28 mouse cellular contexts compared by ENCODE assay signal in the genomic region with DNA sequence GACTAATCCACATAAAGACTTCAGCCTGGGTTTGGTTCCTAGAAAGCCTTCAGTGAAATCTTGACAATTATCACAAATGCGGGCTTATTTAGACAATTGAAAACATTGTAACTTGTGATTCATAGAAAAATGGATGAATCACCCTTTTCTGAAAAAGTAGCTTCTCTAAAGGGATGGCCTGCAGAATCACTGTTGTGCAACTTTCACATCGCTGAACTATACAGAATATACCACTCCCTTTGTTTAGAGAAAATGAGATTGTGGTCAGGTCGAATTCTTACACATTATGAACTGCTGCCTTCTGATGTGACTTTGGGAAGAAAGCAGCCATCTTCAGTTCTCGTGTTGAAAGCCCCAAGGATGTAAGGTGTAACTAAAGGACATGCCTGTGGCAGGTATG.
DNase-seq lines count a peak whose midpoint lies in the region; ATAC-seq and TF ChIP-seq lines count a peak whose summit lies in the region.
"Had no signal": no experiment of that assay in that cellular context is flagged by ENCODE, and none has a peak within 500 bp of the region (broad histone marks: within the 10 kb centered on the region; RNA-seq: fewer than 3 reads in every experiment).

No protein-coding gene starts in this region.

- no peak for TF ChIP-seq POLR2A in MEL (IDR thresholded peaks at IDR 0.05; ENCODE audit: control insufficient read depth in 1 of 2, insufficient read depth in 1 of 2, low read depth in 1 of 2, low read length in 2 of 2, poor library complexity in 1 of 2)
- TF ChIP-seq POLR2A in embryonic fibroblast, embryonic 13.5 days (IDR thresholded peaks at IDR 0.05; ENCODE audit: low read depth, low read length) = no peak

- no peaks in the 10 kb centered on the region for H3K79me2 ChIP-seq in MEL (ENCODE audit: control insufficient read depth, insufficient read depth, low read length, poor library complexity)

- no peak for TF ChIP-seq CTCF in MEL (IDR thresholded peaks at IDR 0.05 in 2 of 3, conservative IDR thresholded peaks at IDR 0.05 in 1 of 3; ENCODE audit: control insufficient read depth in 1 of 3, insufficient read depth in 1 of 3, low read depth in 2 of 3, low read length in 3 of 3, poor library complexity in 1 of 3, severe bottlenecking in 1 of 3)
- no peak for TF ChIP-seq CTCF in embryonic fibroblast, embryonic 13.5 days (IDR thresholded peaks at IDR 0.05; ENCODE audit: borderline replicate concordance, insufficient read depth, low read length)

- H3K4me2 ChIP-seq in midbrain, embryonic 11.5 days = no peak overlapping the region
- H3K4me2 ChIP-seq: embryonic facial prominence, embryonic 12.5 days; embryonic facial prominence, embryonic 15.5 days; forebrain, embryonic 13.5 days; heart, embryonic 12.5 days; heart, embryonic 15.5 days; hindbrain, embryonic 13.5 days; intestine, embryonic 15.5 days had no signal

- WGBS in midbrain, embryonic 11.5 days = 85% methylated on average over 4 of the region's 4 CpGs
- WGBS in midbrain, embryonic 10.5 days = 79% methylated on average over 4 of the region's 4 CpGs

- peak; percentile 19 for DNase-seq in midbrain, embryonic 11.5 days (ENCODE audit: low spot score, missing footprints)
- no peak for DNase-seq in midbrain, embryonic 10.5 days (ENCODE audit: low spot score)
- no peak for DNase-seq in MEL (ENCODE audit: low read depth, low spot score)
- no peak for DNase-seq in layer of hippocampus, adult 8-10 months (ENCODE audit: low spot score in 2 of 2)
- no peak for DNase-seq in thymus, postnatal 36 days
- DNase-seq: adrenal gland, postnatal 10 days; adrenal gland, postnatal 36 days; cerebellum, adult 18-20 months; cerebellum, adult 9-10 months; cerebellum, postnatal 25 days; gastrocnemius, postnatal 14 days; heart, postnatal 10 days; heart, postnatal 36 days had no signal

- H3K27ac ChIP-seq in midbrain, embryonic 11.5 days (ENCODE audit: low read depth, low read length) = no peak overlapping the region
- no peak overlapping the region for H3K27ac ChIP-seq in midbrain, embryonic 10.5 days (replicated peaks)
- peak overlapping the region; percentile 30; the same call in 1 of the 2 replicates for H3K27ac ChIP-seq in MEL (ENCODE audit: control insufficient read depth, low read depth, low read length)
- H3K27ac ChIP-seq in embryonic fibroblast, embryonic 13.5 days (ENCODE audit: insufficient read depth, low read length) = peak overlapping the region; percentile 50; the same call in 1 of the 2 replicates
- H3K27ac ChIP-seq: embryonic facial prominence, embryonic 12.5 days; embryonic facial prominence, embryonic 15.5 days; forebrain, embryonic 10.5 days; forebrain, embryonic 13.5 days; heart, embryonic 15.5 days; hindbrain, embryonic 10.5 days; intestine, embryonic 15.5 days had no signal

- no peak for TF ChIP-seq RAD21 in MEL (IDR thresholded peaks at IDR 0.05; ENCODE audit: low read depth, low read length)

- no peaks in the 10 kb centered on the region for H3K4me1 ChIP-seq in midbrain, embryonic 11.5 days (ENCODE audit: control insufficient read depth, insufficient read depth, low read length)
- no peaks in the 10 kb centered on the region for H3K4me1 ChIP-seq in midbrain, embryonic 10.5 days
- H3K4me1 ChIP-seq in MEL (ENCODE audit: control insufficient read depth in 1 of 2, insufficient read depth in 2 of 2, low read length in 2 of 2) = peaks cover 8 to 13% of the 10 kb centered on the region in 2 experiments; a peak in 3 of 4 replicates
- H3K4me1 ChIP-seq in embryonic fibroblast, embryonic 13.5 days (ENCODE audit: control insufficient read depth, insufficient read depth, low read length) = peaks cover 5% of the 10 kb centered on the region
- H3K4me1 ChIP-seq: intestine, embryonic 15.5 days had no signal

- H3K27me3 ChIP-seq in midbrain, embryonic 11.5 days (ENCODE audit: control insufficient read depth, insufficient read depth, low read length) = no peaks in the 10 kb centered on the region
- no peaks in the 10 kb centered on the region for H3K27me3 ChIP-seq in midbrain, embryonic 10.5 days (ENCODE audit: low read depth, poor library complexity, severe bottlenecking)
- no peaks in the 10 kb centered on the region for H3K27me3 ChIP-seq in MEL (ENCODE audit: control insufficient read depth in 1 of 2, insufficient read depth in 2 of 2, low read length in 2 of 2)
- H3K27me3 ChIP-seq: CH12.LX; embryonic facial prominence, embryonic 12.5 days; embryonic facial prominence, embryonic 15.5 days; forebrain, embryonic 13.5 days; heart, embryonic 12.5 days; heart, embryonic 15.5 days; hindbrain, embryonic 13.5 days; intestine, embryonic 15.5 days; Patski had no signal

- H3K36me3 ChIP-seq in midbrain, embryonic 11.5 days (ENCODE audit: control insufficient read depth, insufficient read depth, low read length) = no peaks in the 10 kb centered on the region
- H3K36me3 ChIP-seq in midbrain, embryonic 10.5 days = no peaks in the 10 kb centered on the region
- peaks cover 0 to 10% of the 10 kb centered on the region in 2 experiments; a peak in 2 of 4 replicates for H3K36me3 ChIP-seq in MEL (ENCODE audit: control insufficient read depth in 1 of 2, insufficient read depth in 2 of 2, low read length in 2 of 2)
- H3K36me3 ChIP-seq: embryonic facial prominence, embryonic 12.5 days; embryonic facial prominence, embryonic 15.5 days; forebrain, embryonic 10.5 days; heart, embryonic 12.5 days; heart, embryonic 15.5 days; hindbrain, embryonic 10.5 days; hindbrain, embryonic 13.5 days; intestine, embryonic 15.5 days had no signal

- no peaks in the 10 kb centered on the region for H3K9me3 ChIP-seq in midbrain, embryonic 11.5 days (ENCODE audit: control insufficient read depth, low read length)
- no peaks in the 10 kb centered on the region for H3K9me3 ChIP-seq in midbrain, embryonic 10.5 days (replicated peaks)
- H3K9me3 ChIP-seq in MEL (replicated peaks; ENCODE audit: insufficient read depth, low read length) = no peaks in the 10 kb centered on the region
- H3K9me3 ChIP-seq: embryonic facial prominence, embryonic 12.5 days; embryonic facial prominence, embryonic 15.5 days; forebrain, embryonic 10.5 days; forebrain, embryonic 13.5 days; G1E; heart, embryonic 12.5 days; heart, embryonic 15.5 days; hindbrain, embryonic 10.5 days; hindbrain, embryonic 13.5 days; intestine, embryonic 15.5 days had no signal

- ATAC-seq in midbrain, embryonic 11.5 days (ENCODE audit: low FRiP score) = no peak
- no peak for ATAC-seq in monocyte, adult 5-6 weeks (replicated peaks; ENCODE audit: insufficient number of reproducible peaks, low FRiP score, low TSS enrichment, poor library complexity, severe bottlenecking)
- ATAC-seq: forebrain, embryonic 13.5 days; forebrain, embryonic 16.5 days; intestine, embryonic 15.5 days; Patski had no signal

- no peak for TF ChIP-seq EP300 in MEL (IDR thresholded peaks at IDR 0.05; ENCODE audit: low read depth in 1 of 2, low read length in 2 of 2)

- H3K4me3 ChIP-seq in midbrain, embryonic 11.5 days (ENCODE audit: low read depth, low read length) = no peak overlapping the region
- H3K4me3 ChIP-seq in midbrain, embryonic 10.5 days = no peak overlapping the region
- no peak overlapping the region for H3K4me3 ChIP-seq in MEL (ENCODE audit: control insufficient read depth in 1 of 2, insufficient read depth in 1 of 2, low read depth in 2 of 2, low read length in 2 of 2)
- no peak overlapping the region for H3K4me3 ChIP-seq in embryonic fibroblast, embryonic 13.5 days (ENCODE audit: insufficient read depth, low read length)
- H3K4me3 ChIP-seq: embryonic facial prominence, embryonic 12.5 days; embryonic facial prominence, embryonic 15.5 days; forebrain, embryonic 10.5 days; forebrain, embryonic 13.5 days; heart, embryonic 12.5 days; heart, embryonic 15.5 days; hindbrain, embryonic 10.5 days; hindbrain, embryonic 13.5 days; intestine, embryonic 15.5 days had no signal

- H3K9ac ChIP-seq in midbrain, embryonic 11.5 days (ENCODE audit: low read length) = no peak overlapping the region
- H3K9ac ChIP-seq in MEL (ENCODE audit: control insufficient read depth, low read depth, low read length, poor library complexity, severe bottlenecking) = no peak overlapping the region
- H3K9ac ChIP-seq: embryonic facial prominence, embryonic 12.5 days; embryonic facial prominence, embryonic 15.5 days; forebrain, embryonic 13.5 days; heart, embryonic 12.5 days; heart, embryonic 15.5 days; hindbrain, embryonic 13.5 days; intestine, embryonic 15.5 days had no signal

TF ChIP-seq in MEL, 35 proteins besides CTCF, POLR2A, EP300 and RAD21:
- TF ChIP-seq USF2 (IDR thresholded peaks at IDR 0.05; ENCODE audit: borderline replicate concordance in 1 of 2, insufficient read depth in 1 of 2, low read depth in 1 of 2, low read length in 2 of 2) (0 out of 4 replicates have a peak, but pooled peaks of 1 of the 2 experiments have one; percentile 33), TBP (IDR thresholded peaks at IDR 0.05; ENCODE audit: low read depth, low read length) (0 out of 2 replicates have a peak, but pooled peaks have one; percentile 45), UBTF (IDR thresholded peaks at IDR 0.05; ENCODE audit: borderline replicate concordance, insufficient read depth, low read depth, low read length) (no peak)

Comparison
In these comparisons a context has a peak if more than half of its experiments do, and no peak if none do; other contexts are left out.
1. H3K27ac ChIP-seq: peak in MEL (single experiment) and embryonic fibroblast, embryonic 13.5 days (single experiment); none in midbrain, embryonic 11.5 days (single experiment) and midbrain, embryonic 10.5 days (single experiment).